23 mouse cellular contexts compared by ENCODE assay signal in genomic region chr5:30924614-30925013, GRCm38 (mm10). TPM values are rescaled to one million over a fixed set of nuclear protein-coding genes. Genes with fewer than 3 reads are reported as not detected.
DNase-seq lines count a peak whose midpoint lies in the region; ATAC-seq and TF ChIP-seq lines count a peak whose summit lies in the region.
"Had no signal": no experiment of that assay in that cellular context is flagged by ENCODE, and none has a peak within 500 bp of the region (broad histone marks: within the 10 kb centered on the region; RNA-seq: fewer than 3 reads in every experiment).

No protein-coding gene starts in this region.

- TF ChIP-seq CTCF in cerebellum, adult 2 months (IDR thresholded peaks at IDR 0.05; ENCODE audit: borderline replicate concordance, insufficient read depth, low read depth, low read length), result no peak
- no peak for TF ChIP-seq CTCF in kidney, adult 2 months (conservative IDR thresholded peaks at IDR 0.05; ENCODE audit: insufficient read depth, insufficient read length, low read depth, low read length)

- H3K36me3 ChIP-seq in hindbrain, embryonic 13.5 days, result no peaks in the 10 kb centered on the region
- H3K36me3 ChIP-seq in hindbrain, embryonic 10.5 days, result peaks cover 8% of the 10 kb centered on the region
- H3K36me3 ChIP-seq in kidney, adult 2 months (ENCODE audit: control insufficient read depth, insufficient read depth, low read length), result no peaks in the 10 kb centered on the region
- peaks cover 22% of the 10 kb centered on the region for H3K36me3 ChIP-seq in kidney, embryonic 15.5 days
- H3K36me3 ChIP-seq: heart, embryonic 15.5 days; hindbrain, embryonic 15.5 days had no signal

- H3K4me2 ChIP-seq in hindbrain, embryonic 13.5 days, result no peak overlapping the region
- no peak overlapping the region for H3K4me2 ChIP-seq in kidney, embryonic 15.5 days
- H3K4me2 ChIP-seq: forebrain, embryonic 13.5 days; heart, embryonic 12.5 days; heart, embryonic 15.5 days; hindbrain, embryonic 15.5 days had no signal

- DNase-seq in cerebellum, adult 9-10 months, result peak; percentile 16
- DNase-seq in cerebellum, adult 2 months, result no peak
- no peak for DNase-seq in hindbrain, embryonic 10.5 days (ENCODE audit: low spot score)
- DNase-seq in kidney, adult 2 months, result no peak
- no peak for DNase-seq in kidney, postnatal 14 days
- peak; percentile 33 to 66 for DNase-seq in kidney, postnatal 25 days
- DNase-seq: adrenal gland, adult 8-10 months; adrenal gland, postnatal 25 days; cerebellum, adult 11-12 months; cerebellum, postnatal 10 days; gastrocnemius, postnatal 10 days; gastrocnemius, postnatal 36 days; heart, postnatal 10 days; heart, postnatal 36 days had no signal

- no peaks in the 10 kb centered on the region for H3K4me1 ChIP-seq in cerebellum, adult 2 months (ENCODE audit: control insufficient read depth, insufficient read depth, low read length)
- peaks cover 20% of the 10 kb centered on the region for H3K4me1 ChIP-seq in hindbrain, embryonic 13.5 days (replicated peaks)
- peaks cover 34% of the 10 kb centered on the region for H3K4me1 ChIP-seq in hindbrain, embryonic 10.5 days (replicated peaks)
- H3K4me1 ChIP-seq in kidney, adult 2 months (ENCODE audit: control insufficient read depth, insufficient read depth, low read length), result peaks cover 12% of the 10 kb centered on the region; the same call in 1 of the 2 replicates
- peaks cover 37% of the 10 kb centered on the region for H3K4me1 ChIP-seq in kidney, embryonic 15.5 days

- no peaks in the 10 kb centered on the region for H3K27me3 ChIP-seq in cerebellum, adult 2 months (ENCODE audit: control insufficient read depth, insufficient read depth, low read length)
- H3K27me3 ChIP-seq in hindbrain, embryonic 13.5 days, result peaks cover 20% of the 10 kb centered on the region; the same call in 1 of the 2 replicates
- H3K27me3 ChIP-seq in hindbrain, embryonic 10.5 days (ENCODE audit: insufficient read depth, poor library complexity, severe bottlenecking), result peaks cover 12% of the 10 kb centered on the region
- H3K27me3 ChIP-seq in kidney, adult 2 months (replicated peaks; ENCODE audit: control insufficient read depth, insufficient read depth, low read length), result no peaks in the 10 kb centered on the region
- H3K27me3 ChIP-seq in kidney, embryonic 15.5 days, result no peaks in the 10 kb centered on the region
- H3K27me3 ChIP-seq: forebrain, embryonic 13.5 days; heart, embryonic 15.5 days; hindbrain, embryonic 15.5 days had no signal

- ATAC-seq in hindbrain, embryonic 13.5 days (ENCODE audit: low FRiP score), result no peak
- ATAC-seq in kidney, embryonic 15.5 days (replicated peaks; ENCODE audit: low FRiP score), result no peak
- ATAC-seq: activated CD4-positive, CD25-positive, alpha-beta regulatory T cell, adult 4 months; forebrain, embryonic 13.5 days; forebrain, embryonic 16.5 days had no signal

- H3K4me3 ChIP-seq in cerebellum, adult 2 months (replicated peaks; ENCODE audit: insufficient read depth, low read depth, low read length), result no peak overlapping the region
- H3K4me3 ChIP-seq in hindbrain, embryonic 13.5 days, result no peak overlapping the region
- H3K4me3 ChIP-seq in hindbrain, embryonic 10.5 days, result no peak overlapping the region
- H3K4me3 ChIP-seq in kidney, adult 2 months (ENCODE audit: insufficient read depth, low read depth, low read length), result no peak overlapping the region
- H3K4me3 ChIP-seq in kidney, embryonic 15.5 days (replicated peaks), result no peak overlapping the region
- H3K4me3 ChIP-seq: forebrain, embryonic 10.5 days; forebrain, embryonic 13.5 days; heart, embryonic 12.5 days; heart, embryonic 15.5 days; hindbrain, embryonic 15.5 days had no signal

- H3K27ac ChIP-seq in cerebellum, adult 2 months (ENCODE audit: insufficient read depth, low read length), result no peak overlapping the region
- H3K27ac ChIP-seq in hindbrain, embryonic 13.5 days, result no peak overlapping the region
- no peak overlapping the region for H3K27ac ChIP-seq in hindbrain, embryonic 10.5 days
- H3K27ac ChIP-seq in kidney, adult 2 months (ENCODE audit: insufficient read depth, low read depth, low read length), result peak overlapping the region; percentile 55
- no peak overlapping the region for H3K27ac ChIP-seq in kidney, embryonic 15.5 days
- H3K27ac ChIP-seq: forebrain, embryonic 10.5 days; forebrain, embryonic 13.5 days; heart, embryonic 15.5 days; hindbrain, embryonic 15.5 days had no signal

- no peak for TF ChIP-seq POLR2A in cerebellum, adult 2 months (IDR thresholded peaks at IDR 0.05; ENCODE audit: borderline replicate concordance, insufficient read depth, low read length)
- no peak for TF ChIP-seq POLR2A in kidney, adult 2 months (IDR thresholded peaks at IDR 0.05; ENCODE audit: low read depth, low read length)

- H3K9me3 ChIP-seq in hindbrain, embryonic 13.5 days, result no peaks in the 10 kb centered on the region
- H3K9me3 ChIP-seq in hindbrain, embryonic 10.5 days, result no peaks in the 10 kb centered on the region
- H3K9me3 ChIP-seq in kidney, embryonic 15.5 days (replicated peaks), result no peaks in the 10 kb centered on the region
- H3K9me3 ChIP-seq: forebrain, embryonic 10.5 days; forebrain, embryonic 13.5 days; heart, embryonic 12.5 days; heart, embryonic 15.5 days; hindbrain, embryonic 15.5 days had no signal

- WGBS in cerebellum, adult 2 months, result 67% methylated on average over 8 of the region's 8 CpGs
- 88% methylated on average over 8 of the region's 8 CpGs for WGBS in hindbrain, embryonic 13.5 days
- WGBS in hindbrain, embryonic 10.5 days, result 83% methylated on average over 8 of the region's 8 CpGs
- 60% methylated on average over 8 of the region's 8 CpGs for WGBS in kidney, adult 2 months
- 81% methylated on average over 8 of the region's 8 CpGs for WGBS in kidney, embryonic 15.5 days

- peak overlapping the region; percentile 5; the same call in 1 of the 2 replicates for H3K9ac ChIP-seq in hindbrain, embryonic 13.5 days
- no peak overlapping the region for H3K9ac ChIP-seq in kidney, embryonic 15.5 days
- H3K9ac ChIP-seq: forebrain, embryonic 13.5 days; heart, embryonic 12.5 days; heart, embryonic 15.5 days; hindbrain, embryonic 15.5 days had no signal

RNA-seq across cellular contexts. Expression of gene Khk, which starts 3.4 kb away (rescaled TPM):
- 34.1 and 34.2 TPM in 2 replicates for polyA plus RNA-seq in cerebellum, adult 2 months (2012; rRNA removed)
- polyA plus RNA-seq in hindbrain, embryonic 13.5 days (2015; fragmentation: Nextera tagmentation; extraction: Ambion mirVana), result 8.7 and 9.1 TPM in 2 replicates
- 7.2 and 8.0 TPM in 2 replicates for polyA plus RNA-seq in hindbrain, embryonic 10.5 days (2016; fragmentation: Nextera tagmentation; extraction: Ambion mirVana)
- polyA plus RNA-seq in kidney, adult 2 months (2012; rRNA removed), result 1,147 and 1,266 TPM in 2 replicates
- 29.3 and 29.7 TPM in 2 replicates for polyA plus RNA-seq in kidney, embryonic 15.5 days (2015; fragmentation: Nextera tagmentation; extraction: Ambion mirVana)

RNA-seq across cellular contexts. Expression of gene Emilin1, which starts 11.4 kb away (rescaled TPM):
- 1.7 and 2.6 TPM in 2 replicates for polyA plus RNA-seq in cerebellum, adult 2 months (2012; rRNA removed)
- polyA plus RNA-seq in hindbrain, embryonic 13.5 days (2015; fragmentation: Nextera tagmentation; extraction: Ambion mirVana), result 23.6 and 30.2 TPM in 2 replicates
- 85.1 and 87.4 TPM in 2 replicates for polyA plus RNA-seq in hindbrain, embryonic 10.5 days (2016; fragmentation: Nextera tagmentation; extraction: Ambion mirVana)
- polyA plus RNA-seq in kidney, adult 2 months (2012; rRNA removed), result 55.6 and 63.8 TPM in 2 replicates
- polyA plus RNA-seq in kidney, embryonic 15.5 days (2015; fragmentation: Nextera tagmentation; extraction: Ambion mirVana), result 258 and 306 TPM in 2 replicates

RNA-seq across cellular contexts. Expression of gene Ost4, which starts 17.0 kb away (rescaled TPM):
- polyA plus RNA-seq in cerebellum, adult 2 months (2012; rRNA removed), result 174 and 187 TPM in 2 replicates
- polyA plus RNA-seq in hindbrain, embryonic 13.5 days (2015; fragmentation: Nextera tagmentation; extraction: Ambion mirVana), result 272 and 289 TPM in 2 replicates
- polyA plus RNA-seq in hindbrain, embryonic 10.5 days (2016; fragmentation: Nextera tagmentation; extraction: Ambion mirVana), result 405 and 407 TPM in 2 replicates
- 377 and 422 TPM in 2 replicates for polyA plus RNA-seq in kidney, adult 2 months (2012; rRNA removed)
- polyA plus RNA-seq in kidney, embryonic 15.5 days (2015; fragmentation: Nextera tagmentation; extraction: Ambion mirVana), result 491 and 504 TPM in 2 replicates

RNA-seq across cellular contexts. Expression of gene Cgref1, which starts 20.8 kb away (rescaled TPM):
- polyA plus RNA-seq in cerebellum, adult 2 months (2012; rRNA removed), result 16.7 and 18.5 TPM in 2 replicates
- 30.3 and 34.1 TPM in 2 replicates for polyA plus RNA-seq in hindbrain, embryonic 13.5 days (2015; fragmentation: Nextera tagmentation; extraction: Ambion mirVana)
- polyA plus RNA-seq in hindbrain, embryonic 10.5 days (2016; fragmentation: Nextera tagmentation; extraction: Ambion mirVana), result 3.7 and 6.7 TPM in 2 replicates
- polyA plus RNA-seq in kidney, adult 2 months (2012; rRNA removed), result 387 and 411 TPM in 2 replicates
- 12.5 and 17.4 TPM in 2 replicates for polyA plus RNA-seq in kidney, embryonic 15.5 days (2015; fragmentation: Nextera tagmentation; extraction: Ambion mirVana)

RNA-seq across cellular contexts. Expression of gene Preb, which starts 35.5 kb away (rescaled TPM):
- 228 and 241 TPM in 2 replicates for polyA plus RNA-seq in cerebellum, adult 2 months (2012; rRNA removed)
- 110 and 112 TPM in 2 replicates for polyA plus RNA-seq in hindbrain, embryonic 13.5 days (2015; fragmentation: Nextera tagmentation; extraction: Ambion mirVana)
- 147 and 152 TPM in 2 replicates for polyA plus RNA-seq in hindbrain, embryonic 10.5 days (2016; fragmentation: Nextera tagmentation; extraction: Ambion mirVana)
- 346 and 372 TPM in 2 replicates for polyA plus RNA-seq in kidney, adult 2 months (2012; rRNA removed)
- 146 and 151 TPM in 2 replicates for polyA plus RNA-seq in kidney, embryonic 15.5 days (2015; fragmentation: Nextera tagmentation; extraction: Ambion mirVana)

Comparison
In these comparisons a context has a peak if more than half of its experiments do, and no peak if none do; other contexts are left out.
1. DNase-seq: peak in cerebellum, adult 9-10 months (single experiment) and kidney, postnatal 25 days (2 of 2); none in cerebellum, adult 2 months (0 of 2), hindbrain, embryonic 10.5 days (single experiment), kidney, adult 2 months (single experiment) and kidney, postnatal 14 days (single experiment).
2. RNA of gene Khk, which starts 3.4 kb away (polyA plus RNA-seq): 1,147 to 1,266 TPM in kidney, adult 2 months; 34.1 to 34.2 TPM in cerebellum, adult 2 months, 29.3 to 29.7 TPM in kidney, embryonic 15.5 days, 8.7 to 9.1 TPM in hindbrain, embryonic 13.5 days and 7.2 to 8.0 TPM in hindbrain, embryonic 10.5 days; every median in the first group is over 10 times any median in the second.